9 mouse cellular contexts compared by ENCODE assay signal in genomic region chr16:33705258-33705657, GRCm38 (mm10). TPM values are rescaled to one million over a fixed set of nuclear protein-coding genes. Genes with fewer than 3 reads are reported as not detected.
DNase-seq lines count a peak whose midpoint lies in the region; ATAC-seq and TF ChIP-seq lines count a peak whose summit lies in the region.
"Had no signal": no experiment of that assay in that cellular context is flagged by ENCODE, and none has a peak within 500 bp of the region (broad histone marks: within the 10 kb centered on the region; RNA-seq: fewer than 3 reads in every experiment).

No protein-coding gene starts in this region.

- H3K27me3 ChIP-seq in thymus, adult 2 months (ENCODE audit: control insufficient read depth, insufficient read depth, low read length), result no peaks in the 10 kb centered on the region
- no peaks in the 10 kb centered on the region for H3K27me3 ChIP-seq in liver, embryonic 12.5 days (replicated peaks)
- H3K27me3 ChIP-seq: limb, embryonic 13.5 days had no signal

- 52% methylated on average over 6 of the region's 6 CpGs for WGBS in thymus, adult 2 months
- WGBS in liver, embryonic 12.5 days (ENCODE audit: insufficient replicate concordance), result 16% methylated on average over 6 of the region's 6 CpGs

- no peak for ATAC-seq in liver, embryonic 12.5 days

- H3K4me1 ChIP-seq in thymus, adult 2 months (replicated peaks; ENCODE audit: control insufficient read depth, insufficient read depth, low read length), result peaks cover 36% of the 10 kb centered on the region
- H3K4me1 ChIP-seq in liver, embryonic 12.5 days, result peaks cover 35% of the 10 kb centered on the region

- H3K9ac ChIP-seq in liver, embryonic 12.5 days, result no peak overlapping the region
- H3K9ac ChIP-seq: limb, embryonic 13.5 days had no signal

- H3K4me2 ChIP-seq in liver, embryonic 12.5 days, result peak overlapping the region; percentile 30
- H3K4me2 ChIP-seq: limb, embryonic 13.5 days had no signal

- no peak for TF ChIP-seq POLR2A in thymus, adult 2 months (IDR thresholded peaks at IDR 0.05; ENCODE audit: control insufficient read depth, extremely low read depth, insufficient read depth, low read length, poor library complexity)

- no peaks in the 10 kb centered on the region for H3K9me3 ChIP-seq in liver, embryonic 12.5 days (replicated peaks)
- H3K9me3 ChIP-seq: limb, embryonic 13.5 days had no signal

- peaks cover under 1% of the 10 kb centered on the region; the same call in 1 of the 2 replicates for H3K36me3 ChIP-seq in thymus, adult 2 months (ENCODE audit: control insufficient read depth, insufficient read depth, low read length)
- H3K36me3 ChIP-seq in liver, embryonic 12.5 days, result peaks cover 4% of the 10 kb centered on the region

- no peak overlapping the region for H3K27ac ChIP-seq in thymus, adult 2 months (ENCODE audit: control insufficient read depth, insufficient read depth, low read length)
- no peak overlapping the region for H3K27ac ChIP-seq in liver, embryonic 12.5 days
- H3K27ac ChIP-seq: limb, embryonic 13.5 days had no signal

- DNase-seq in gastrocnemius, adult 18-20 months (ENCODE audit: low spot score), result peak; percentile 28
- DNase-seq in gastrocnemius, postnatal 4 days (ENCODE audit: low spot score in 2 of 2), result no peak
- DNase-seq in thymus, postnatal 0 days (ENCODE audit: low spot score), result peak; percentile 52
- DNase-seq in thymus, adult 2 months, result no peak
- DNase-seq in induced T-regulatory cell, adult 2 months (ENCODE audit: low read depth), result peak; percentile 56
- no peak for DNase-seq in ovary, postnatal 36 days (ENCODE audit: low spot score)
- DNase-seq in right cerebral cortex, adult 2 months (ENCODE audit: low spot score in 2 of 2), result no peak

- H3K4me3 ChIP-seq in thymus, adult 2 months (ENCODE audit: control insufficient read depth, insufficient read depth, low read length), result no peak overlapping the region
- no peak overlapping the region for H3K4me3 ChIP-seq in liver, embryonic 12.5 days
- H3K4me3 ChIP-seq: limb, embryonic 13.5 days had no signal

- TF ChIP-seq CTCF in thymus, adult 2 months (IDR thresholded peaks at IDR 0.05; ENCODE audit: borderline replicate concordance, control insufficient read depth, extremely low read depth, insufficient read depth, low read length, poor library complexity), result no peak

RNA-seq across cellular contexts. Expression of gene Heg1, which starts 21.1 kb away (rescaled TPM):
- total RNA-seq in gastrocnemius, adult 18-20 months (2021), result 10 to 100 TPM; 20.8 to 34.1 TPM
- 10 to 100 TPM; 88.4 to 99.3 TPM for total RNA-seq in gastrocnemius, postnatal 4 days (2021)
- 15.3 and 17.1 TPM in 2 replicates for polyA plus RNA-seq in thymus, postnatal 0 days (2015; fragmentation: Nextera tagmentation; extraction: Ambion mirVana)
- 39.1 and 43.7 TPM in 2 replicates for polyA plus RNA-seq in thymus, adult 2 months (2012; rRNA removed)
- 8.5 and 8.9 TPM in 2 replicates for polyA plus RNA-seq in liver, embryonic 12.5 days (2016; fragmentation: Nextera tagmentation; extraction: Ambion mirVana)

Comparison
In these comparisons a context has a peak if more than half of its experiments do, and no peak if none do; other contexts are left out.
1. DNase-seq: peak in gastrocnemius, adult 18-20 months (single experiment), thymus, postnatal 0 days (single experiment) and induced T-regulatory cell, adult 2 months (single experiment); none in gastrocnemius, postnatal 4 days (0 of 2), thymus, adult 2 months (single experiment), ovary, postnatal 36 days (single experiment) and right cerebral cortex, adult 2 months (0 of 2).